Mouse (Mus musculus): Measurements from ENCODE around the gene Atad3a.

Atad3a gene

GRCm38 (mm10) chr4:155759862-155760612 lies 856 bp downstream of the Atad3a start:
- no peak for TF ChIP-seq GATA4 (IDR thresholded peaks at IDR 0.05; ENCODE audit: insufficient replicate concordance, low read length)

GRCm38 (mm10) chr4:155757011-155757410 lies 3.9 kb downstream of the Atad3a start:
- TF ChIP-seq GATA4 (IDR thresholded peaks at IDR 0.05; ENCODE audit: insufficient replicate concordance, low read length): no peak

- TF ChIP-seq GATA4 (IDR thresholded peaks at IDR 0.05; ENCODE audit: insufficient replicate concordance, low read length): no peak
Measured at GRCm38 (mm10) chr4:155746575-155747490, 14.1 kb downstream of the Atad3a start.

- no peak for TF ChIP-seq GATA4 (IDR thresholded peaks at IDR 0.05; ENCODE audit: insufficient replicate concordance, low read length)
Measured at GRCm38 (mm10) chr4:155746036-155746548, 14.8 kb downstream of the Atad3a start.

GRCm38 (mm10) chr4:155745136-155745535 lies 15.8 kb downstream of the Atad3a start:
- no peak for TF ChIP-seq GATA4 (IDR thresholded peaks at IDR 0.05; ENCODE audit: insufficient replicate concordance, low read length)

GRCm38 (mm10) chr4:155744474-155744873 lies 16.4 kb downstream of the Atad3a start:
- no peak for TF ChIP-seq GATA4 (IDR thresholded peaks at IDR 0.05; ENCODE audit: insufficient replicate concordance, low read length)

- no peak for TF ChIP-seq GATA4 (IDR thresholded peaks at IDR 0.05; ENCODE audit: insufficient replicate concordance, low read length)
Measured at GRCm38 (mm10) chr4:155742684-155743083, 18.2 kb downstream of the Atad3a start.

- TF ChIP-seq GATA4 (IDR thresholded peaks at IDR 0.05; ENCODE audit: insufficient replicate concordance, low read length): no peak
Measured at GRCm38 (mm10) chr4:155739741-155740636, 20.9 kb downstream of the Atad3a start.

GRCm38 (mm10) chr4:155739152-155739551 lies 21.7 kb downstream of the Atad3a start:
- no peak for TF ChIP-seq GATA4 (IDR thresholded peaks at IDR 0.05; ENCODE audit: insufficient replicate concordance, low read length)

- TF ChIP-seq GATA4 (IDR thresholded peaks at IDR 0.05; ENCODE audit: insufficient replicate concordance, low read length): no peak
Measured at GRCm38 (mm10) chr4:155738262-155738661, 22.6 kb downstream of the Atad3a start.

- TF ChIP-seq GATA4 (IDR thresholded peaks at IDR 0.05; ENCODE audit: insufficient replicate concordance, low read length): no peak
Measured at GRCm38 (mm10) chr4:155736421-155736820, 24.5 kb downstream of the Atad3a start.

GRCm38 (mm10) chr4:155735788-155736187 lies 25.1 kb downstream of the Atad3a start:
- TF ChIP-seq GATA4 (IDR thresholded peaks at IDR 0.05; ENCODE audit: insufficient replicate concordance, low read length): no peak

GRCm38 (mm10) chr4:155734951-155735702 lies 25.8 kb downstream of the Atad3a start:
- no peak for TF ChIP-seq GATA4 (IDR thresholded peaks at IDR 0.05; ENCODE audit: insufficient replicate concordance, low read length)

- peak; percentile 74; the same call in 1 of the 2 replicates for TF ChIP-seq GATA4 (IDR thresholded peaks at IDR 0.05; ENCODE audit: insufficient replicate concordance, low read length)
Measured at GRCm38 (mm10) chr4:155734350-155734941, 26.4 kb downstream of the Atad3a start, which contains the start of gene Tmem240. Gene Tmem240, plus strand, starts transcription at chr4:155734800.

Data from liver, adult (tissue).